Mouse (Mus musculus) CH12.LX (cell line): ENCODE data around the gene Fcgr1. TPM values are rescaled to one million over a fixed set of nuclear protein-coding genes. Genes with fewer than 3 reads are reported as not detected.

Experiments used
- DNase-seq: peaks from one replicate; pipeline ENCODE4 v3.0.0-alpha.2; 2013; ENCODE audit errors: extremely low read depth
- H3K27ac ChIP-seq: 2 replicates; pipeline ENCODE4 v1.5.1; 2012; ENCODE audit warnings: low read depth, mild to moderate bottlenecking, control low read depth, moderate library complexity; ENCODE audit not compliant: insufficient read depth
- H3K27me3 ChIP-seq: replicated peaks from 2 replicates; pipeline ENCODE3; 2012; ENCODE audit warnings: inconsistent platforms
- H3K36me3 ChIP-seq, 2 experiments: replicated peaks in 1 of 2; 2 replicates each; pipeline versions ENCODE3 to v1.6.1; 2012; ENCODE audit warnings: inconsistent platforms in 1 of 2, low read length in 1 of 2, mild to moderate bottlenecking in 1 of 2, mixed read lengths in 1 of 2, moderate library complexity in 1 of 2; ENCODE audit not compliant: control insufficient read depth in 1 of 2, insufficient read depth in 1 of 2
- H3K4me1 ChIP-seq, 2 experiments: 2 replicates each; pipeline ENCODE4 v1.6.1; 2012; ENCODE audit warnings: inconsistent platforms in 1 of 2, moderate library complexity in 1 of 2; ENCODE audit not compliant: insufficient read depth in 2 of 2, control insufficient read depth in 1 of 2
- H3K4me2 ChIP-seq: 2 replicates; pipeline ENCODE4 v1.6.1; 2012; ENCODE audit warnings: low read depth, mild to moderate bottlenecking, control low read depth; ENCODE audit not compliant: poor library complexity, insufficient read depth, severe bottlenecking
- H3K4me3 ChIP-seq, 3 experiments: fragments of 150-350 bp in 1 of 3; sonication (generic) in 1 of 3; replicated peaks in 1 of 3; 2 replicates each; pipeline versions ENCODE3 to v1.5.1; 2011 to 2012; ENCODE audit warnings: low read depth in 2 of 3, low read length in 2 of 3, mild to moderate bottlenecking in 2 of 3, moderate library complexity in 2 of 3, control low read depth in 1 of 3, improper control_type of control experiment in 1 of 3, inconsistent platforms in 1 of 3, mixed read lengths in 1 of 3; ENCODE audit not compliant: poor library complexity in 1 of 3
- H3K79me2 ChIP-seq: replicated peaks from 2 replicates; pipeline ENCODE4 v1.6.1; 2012; ENCODE audit warnings: mild to moderate bottlenecking, moderate library complexity; ENCODE audit not compliant: control insufficient read depth, poor library complexity, insufficient read depth, severe bottlenecking; ENCODE audit errors: extremely low read depth
- H3K9ac ChIP-seq: 2 replicates; pipeline ENCODE4 v1.6.1; 2012; ENCODE audit warnings: low read depth, mild to moderate bottlenecking, control low read depth, moderate library complexity; ENCODE audit not compliant: insufficient read depth
- H3K9me3 ChIP-seq: replicated peaks from 2 replicates; pipeline ENCODE3; 2012; ENCODE audit warnings: low read length, inconsistent platforms, mixed read lengths
- BHLHE40 ChIP-seq: IDR thresholded peaks from 2 replicates; pipeline ENCODE4 v1.6.1; 2011; ENCODE audit warnings: mild to moderate bottlenecking, low read depth, low read length, improper control_type of control experiment
- CHD1 ChIP-seq: IDR thresholded peaks from 2 replicates; pipeline ENCODE4 v1.6.1; 2012; ENCODE audit warnings: low read depth, low read length, improper control_type of control experiment, inconsistent platforms
- CHD2 ChIP-seq: IDR thresholded peaks from 2 replicates; pipeline ENCODE4 v1.6.1; 2011; ENCODE audit warnings: low read length, improper control_type of control experiment
- CTCF ChIP-seq, 2 experiments: IDR thresholded peaks in 1 of 2; conservative IDR thresholded peaks in 1 of 2; 2 replicates each; pipeline ENCODE4 v1.5.1; 2011 to 2012; ENCODE audit warnings: low read depth in 2 of 2, low read length in 2 of 2, improper control_type of control experiment in 1 of 2, inconsistent platforms in 1 of 2, mild to moderate bottlenecking in 1 of 2, moderate library complexity in 1 of 2
- E2F4 ChIP-seq: IDR thresholded peaks from 2 replicates; pipeline ENCODE4 v1.6.1; 2011; ENCODE audit warnings: low read depth, low read length, improper control_type of control experiment; ENCODE audit not compliant: insufficient replicate concordance
- EP300 ChIP-seq: IDR thresholded peaks from 2 replicates; pipeline ENCODE4 v1.6.1; 2011; ENCODE audit warnings: low read length, improper control_type of control experiment
- ETS1 ChIP-seq: conservative IDR thresholded peaks from 2 replicates; pipeline ENCODE4 v1.6.1; 2012; ENCODE audit warnings: low read depth, mild to moderate bottlenecking, inconsistent platforms, low read length, improper control_type of control experiment, moderate library complexity
- GABPA ChIP-seq: IDR thresholded peaks from 2 replicates; pipeline ENCODE4 v1.6.1; 2012; ENCODE audit warnings: low read depth, low read length, improper control_type of control experiment, inconsistent platforms; ENCODE audit not compliant: insufficient replicate concordance
- HCFC1 ChIP-seq: IDR thresholded peaks from 2 replicates; pipeline ENCODE4 v1.6.1; 2012; ENCODE audit warnings: low read depth, mild to moderate bottlenecking, inconsistent platforms, low read length, improper control_type of control experiment
- IRF4 ChIP-seq: IDR thresholded peaks from 2 replicates; pipeline ENCODE4 v1.6.1; 2014; ENCODE audit warnings: low read depth, mild to moderate bottlenecking, inconsistent platforms, low read length, improper control_type of control experiment
- JUND ChIP-seq: conservative IDR thresholded peaks from 2 replicates; pipeline ENCODE4 v1.6.1; 2011; ENCODE audit warnings: low read depth, low read length, improper control_type of control experiment
- KAT2A ChIP-seq: IDR thresholded peaks from 2 replicates; pipeline ENCODE4 v1.6.1; 2012; ENCODE audit warnings: low read length, improper control_type of control experiment, inconsistent platforms; ENCODE audit not compliant: insufficient replicate concordance
- MAFK ChIP-seq: IDR thresholded peaks from 2 replicates; pipeline ENCODE4 v1.6.1; 2011; ENCODE audit warnings: low read length, improper control_type of control experiment; ENCODE audit not compliant: insufficient replicate concordance
- MAX ChIP-seq: IDR thresholded peaks from 2 replicates; pipeline ENCODE4 v1.6.1; 2011; ENCODE audit warnings: low read length, improper control_type of control experiment
- MAZ ChIP-seq: IDR thresholded peaks from 2 replicates; pipeline ENCODE4 v1.6.1; 2012; ENCODE audit warnings: low read depth, mild to moderate bottlenecking, inconsistent platforms, low read length, improper control_type of control experiment, moderate library complexity
- MXI1 ChIP-seq: IDR thresholded peaks from 2 replicates; pipeline ENCODE4 v1.6.1; 2011; ENCODE audit warnings: mild to moderate bottlenecking, low read depth, low read length, improper control_type of control experiment
- MYC ChIP-seq: IDR thresholded peaks from 2 replicates; pipeline ENCODE4 v1.6.1; 2011; ENCODE audit warnings: low read depth, mild to moderate bottlenecking, improper control_type of control experiment, low read length
- NRF1 ChIP-seq: IDR thresholded peaks from 2 replicates; pipeline ENCODE4 v1.6.1; 2014; ENCODE audit warnings: low read depth, mild to moderate bottlenecking, inconsistent platforms, low read length, improper control_type of control experiment, moderate library complexity
- POLR2A ChIP-seq: IDR thresholded peaks from 2 replicates; pipeline ENCODE4 v1.6.1; 2011; ENCODE audit warnings: low read depth, mild to moderate bottlenecking, improper control_type of control experiment, low read length
- POLR2AphosphoS2 ChIP-seq: IDR thresholded peaks from 2 replicates; pipeline ENCODE4 v1.6.1; 2011; ENCODE audit warnings: low read depth, low read length, improper control_type of control experiment
- RAD21 ChIP-seq: IDR thresholded peaks from 2 replicates; pipeline ENCODE4 v1.6.1; 2011; ENCODE audit warnings: low read depth, mild to moderate bottlenecking, low read length, improper control_type of control experiment, moderate library complexity
- SMC3 ChIP-seq: IDR thresholded peaks from 2 replicates; pipeline ENCODE4 v1.6.1; 2011; ENCODE audit warnings: low read depth, low read length, improper control_type of control experiment
- TBP ChIP-seq: conservative IDR thresholded peaks from 2 replicates; pipeline ENCODE4 v1.6.1; 2011; ENCODE audit warnings: low read depth, low read length, improper control_type of control experiment
- TCF12 ChIP-seq: IDR thresholded peaks from 2 replicates; pipeline ENCODE4 v1.6.1; 2014; ENCODE audit warnings: low read depth, mild to moderate bottlenecking, inconsistent platforms, low read length, improper control_type of control experiment
- UBTF ChIP-seq: IDR thresholded peaks from 2 replicates; pipeline ENCODE4 v1.6.1; 2012; ENCODE audit warnings: low read depth, mild to moderate bottlenecking, inconsistent platforms, low read length, improper control_type of control experiment, moderate library complexity
- USF2 ChIP-seq: conservative IDR thresholded peaks from 2 replicates; pipeline ENCODE4 v1.6.1; 2011; ENCODE audit warnings: low read depth, low read length, improper control_type of control experiment
- ZC3H11A ChIP-seq: IDR thresholded peaks from 2 replicates; pipeline ENCODE4 v1.6.1; 2012; ENCODE audit warnings: low read depth, mild to moderate bottlenecking, inconsistent platforms, low read length, improper control_type of control experiment
- ZKSCAN1 ChIP-seq: IDR thresholded peaks from 2 replicates; pipeline ENCODE4 v1.6.1; 2012; ENCODE audit warnings: low read depth, inconsistent platforms, low read length, improper control_type of control experiment, borderline replicate concordance
- dilution Hi-C: fragments of 300-500 bp; cut with MboI; formaldehyde crosslinking; loops from 2 replicates; pipeline ENCODE4 v1.14.3; 2020; ENCODE audit warnings: low sequenced_read_pairs; ENCODE audit not compliant: extremely low pct_unique_long_range_greater_than_20kb, extremely low pct_ligation_motif_present
- in situ Hi-C: fragments of 300-500 bp; cut with MboI; formaldehyde crosslinking; loops from 3 replicates; pipeline ENCODE4 v1.14.3; 2019; ENCODE audit warnings: low sequenced_read_pairs, low pct_ligation_motif_present, low pct_unique_long_range_greater_than_20kb, mixed read lengths
- polyA plus RNA-seq: library from polyadenylated mRNA; unstranded; fragments of >175 nt; gene quantifications from 2 replicates; pipeline ENCODE4 v1.2.1, GENCODE M21; 2012; ENCODE audit warnings: low read depth; ENCODE audit not compliant: insufficient read length
- total RNA-seq, 2 experiments: library from RNA; depleted of rRNA; stranded (reverse); fragments of 300-350 nt in 1 of 2; fragments of >200 nt in 1 of 2; gene quantifications; 2 replicates each; pipeline ENCODE4 v1.2.3; 2012 to 2014

The Fcgr1 gene
- total and polyA plus RNA-seq, 3 experiments = not detected

DNA sequence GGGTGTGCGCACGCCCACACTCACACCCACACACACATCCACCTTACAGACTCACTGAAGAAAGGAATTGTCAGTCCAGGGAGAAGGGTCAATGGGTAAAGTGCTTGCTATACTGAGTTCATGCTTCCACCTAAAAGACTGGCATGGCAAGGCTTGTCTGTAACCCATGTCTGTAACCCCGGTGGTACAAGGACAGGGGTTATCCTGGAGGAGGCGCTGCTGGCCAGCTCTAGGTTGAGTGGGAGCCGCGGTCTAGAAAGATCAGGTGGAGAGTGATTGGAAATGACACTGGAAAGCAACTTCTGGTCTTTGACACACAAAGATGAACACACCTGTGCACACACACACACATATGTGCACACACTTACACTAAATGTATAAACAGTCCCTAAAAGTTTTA lies 13.1 kb downstream of the Fcgr1 start:
- Histone ChIP-seq H3K36me3 (no peaks in the 10 kb centered on the region), H3K79me2 (no peaks in the 10 kb centered on the region)
- TF ChIP-seq NRF1 (no peak), IRF4 (no peak), HCFC1 (no peak), RAD21 (peak; percentile 42), CTCF (conservative IDR thresholded peaks at IDR 0.05 in 1 of 2, IDR thresholded peaks at IDR 0.05 in 1 of 2; ENCODE audit: low read depth in 2 of 2, low read length in 2 of 2) (peak in 1 of 2 experiments; percentile 47; a peak in 2 of 4 replicates), KAT2A (no peak), CHD2 (no peak), E2F4 (no peak)
- TF ChIP-seq, all 38 proteins: peak for 2
- dilution Hi-C loops = no loop called here
- Histone ChIP-seq H3K4me1 (peaks cover 0 to 18% of the 10 kb centered on the region in 2 experiments; a peak in 2 of 4 replicates), H3K27ac (no peak overlapping the region), H3K4me3 (no peak overlapping the region), H3K9me3 (peaks cover 3% of the 10 kb centered on the region), H3K9ac (no peak overlapping the region), H3K4me2 (no peak overlapping the region), H3K27me3 (peaks cover 21% of the 10 kb centered on the region)
- in situ Hi-C loops = loop anchor here (5.0 to 25.0 kb wide), 3 partner anchors 54 to 257 kb away; partner anchors contain the start of gene Hfe2
- no peak for DNase-seq

DNA sequence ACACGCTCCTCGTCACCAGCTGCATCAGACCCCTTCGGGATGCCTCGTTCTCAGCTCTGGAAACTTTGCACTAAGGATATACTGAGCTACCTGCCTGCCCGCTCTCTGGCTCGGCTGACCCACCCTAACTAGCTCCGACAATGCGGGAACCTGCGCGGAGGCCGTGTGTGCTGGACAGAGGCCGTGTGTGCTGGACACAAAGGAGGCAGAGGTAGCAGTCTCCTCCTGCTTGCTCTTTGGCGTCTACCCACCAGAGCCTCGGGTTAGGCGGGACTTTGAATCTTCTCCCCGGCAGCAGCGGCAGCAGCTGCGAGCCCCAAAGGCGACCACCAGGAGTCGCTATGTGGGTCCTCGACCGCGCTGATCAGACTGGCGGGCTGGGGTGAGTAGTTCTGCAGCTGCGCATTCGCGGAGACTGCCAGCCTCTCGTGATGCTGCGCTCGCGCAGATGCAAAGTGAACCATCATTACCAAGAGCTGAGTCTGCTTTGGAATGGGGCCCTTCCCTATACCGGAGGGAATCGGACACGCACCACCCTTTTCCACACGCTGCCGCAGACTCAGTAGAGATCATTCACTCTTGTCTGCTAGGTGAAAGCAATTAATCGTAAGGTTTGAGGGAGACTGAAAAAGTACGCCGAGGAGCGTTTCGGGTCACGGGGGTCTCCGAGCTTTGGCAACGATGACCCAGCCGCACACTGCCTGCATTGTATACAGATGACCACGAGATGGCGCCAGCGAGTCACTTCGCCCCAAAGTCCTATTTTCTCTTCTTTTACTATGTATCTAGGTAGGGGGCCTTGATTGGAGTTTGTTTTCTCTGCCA lies 15.8 kb downstream of the Fcgr1 start:
- DNase-seq = peak; percentile 92
- Histone ChIP-seq H3K4me1 (peaks cover 0 to 12% of the 10 kb centered on the region in 2 experiments; a peak in 2 of 4 replicates), H3K79me2 (no peaks in the 10 kb centered on the region), H3K27me3 (peaks cover 13% of the 10 kb centered on the region), H3K36me3 (no peaks in the 10 kb centered on the region), H3K9me3 (no peaks in the 10 kb centered on the region), H3K4me3 (peak overlapping the region; percentile 52 to 67 (median 60)), H3K4me2 (peak overlapping the region; percentile 82), H3K27ac (peak overlapping the region; percentile 68), H3K9ac (peak overlapping the region; percentile 75)
- in situ Hi-C loops (loop anchor here (25.0 kb wide), 1 partner anchor 259 kb away; the partner anchor contains the start of gene Hfe2), dilution Hi-C loops (no loop called here)
- TF ChIP-seq MXI1 (no peak), MAFK (no peak), MAX (peak; percentile 58), EP300 (0 out of 2 replicates have a peak, but pooled peaks have one; percentile 5), SMC3 (peak; percentile 59), POLR2AphosphoS2 (0 out of 2 replicates have a peak, but pooled peaks have one; percentile 45), GABPA (no peak), ZC3H11A (no peak), TBP (0 out of 2 replicates have a peak, but pooled peaks have one; percentile 53), ETS1 (no peak), JUND (no peak), MAZ (0 out of 2 replicates have a peak, but pooled peaks have one; percentile 16), TCF12 (peak; percentile 75), HCFC1 (peak; percentile 36), USF2 (no peak), CHD1 (no peak), E2F4 (no peak), NRF1 (peak; percentile 92), ZKSCAN1 (no peak), KAT2A (0 out of 2 replicates have a peak, but pooled peaks have one; percentile 32), BHLHE40 (peak; percentile 77), MYC (peak; percentile 55; the same call in 1 of the 2 replicates), POLR2A (peak; percentile 67), CTCF (conservative IDR thresholded peaks at IDR 0.05 in 1 of 2, IDR thresholded peaks at IDR 0.05 in 1 of 2; ENCODE audit: low read depth in 2 of 2, low read length in 2 of 2) (peak; percentile 73 to 84), UBTF (no peak; the same call in 1 of the 2 replicates), RAD21 (peak; percentile 65)
